In genomic region chr15:84049570-84049969, GRCm38 (mm10) we compare ENCODE assay signal across 24 mouse cellular contexts. TPM values are rescaled to one million over a fixed set of nuclear protein-coding genes. Genes with fewer than 3 reads are reported as not detected.
DNase-seq lines count a peak whose midpoint lies in the region; ATAC-seq and TF ChIP-seq lines count a peak whose summit lies in the region.
"Had no signal": no experiment of that assay in that cellular context is flagged by ENCODE, and none has a peak within 500 bp of the region (broad histone marks: within the 10 kb centered on the region; RNA-seq: fewer than 3 reads in every experiment).

No protein-coding gene starts in this region.

- H3K9me3 ChIP-seq in kidney, embryonic 15.5 days (replicated peaks): peaks cover 1% of the 10 kb centered on the region; the same call in 1 of the 2 replicates
- H3K9me3 ChIP-seq in forebrain, postnatal 0 days (ENCODE audit: low read length): no peaks in the 10 kb centered on the region
- H3K9me3 ChIP-seq: stomach, embryonic 15.5 days had no signal

- TF ChIP-seq CTCF in forebrain, postnatal 0 days (IDR thresholded peaks at IDR 0.05; ENCODE audit: low read depth): no peak

- H3K27ac ChIP-seq in kidney, embryonic 15.5 days: no peak overlapping the region
- H3K27ac ChIP-seq in forebrain, postnatal 0 days (ENCODE audit: low read depth, low read length): no peak overlapping the region
- H3K27ac ChIP-seq: embryonic facial prominence, embryonic 10.5 days; gastrocnemius, adult 2 months; stomach, embryonic 15.5 days had no signal

- 36% methylated on average over 7 of the region's 7 CpGs for WGBS in kidney, embryonic 15.5 days
- 65% methylated on average over 7 of the region's 7 CpGs for WGBS in forebrain, postnatal 0 days

- no peak overlapping the region for H3K4me2 ChIP-seq in kidney, embryonic 15.5 days
- no peak overlapping the region for H3K4me2 ChIP-seq in forebrain, postnatal 0 days (ENCODE audit: low read depth)
- H3K4me2 ChIP-seq: stomach, embryonic 15.5 days had no signal

- H3K36me3 ChIP-seq in kidney, embryonic 15.5 days: no peaks in the 10 kb centered on the region
- no peaks in the 10 kb centered on the region for H3K36me3 ChIP-seq in forebrain, postnatal 0 days (ENCODE audit: insufficient read depth)
- H3K36me3 ChIP-seq: embryonic facial prominence, embryonic 10.5 days; stomach, embryonic 15.5 days had no signal

- H3K9ac ChIP-seq in kidney, embryonic 15.5 days: no peak overlapping the region
- no peak overlapping the region for H3K9ac ChIP-seq in forebrain, postnatal 0 days
- H3K9ac ChIP-seq: stomach, embryonic 15.5 days had no signal

- ATAC-seq in kidney, embryonic 15.5 days (replicated peaks; ENCODE audit: low FRiP score): no peak
- no peak for ATAC-seq in forebrain, postnatal 0 days
- ATAC-seq: hindbrain, embryonic 16.5 days; intestine, postnatal 0 days had no signal

- DNase-seq in kidney, adult 18-20 months: peak; percentile 20
- DNase-seq in adrenal gland, adult 2 months: peak; percentile 47
- DNase-seq in adrenal gland, postnatal 10 days: peak; percentile 50
- peak; percentile 51 to 55 for DNase-seq in kidney, postnatal 25 days
- DNase-seq in forebrain, postnatal 0 days: no peak
- DNase-seq in left cerebral cortex, postnatal 4 days: no peak
- DNase-seq: cerebellum, adult 18-20 months; cerebellum, postnatal 36 days; gastrocnemius, adult 2 months; heart, adult 11 months; lung, adult 2 months; lung, postnatal 4 days; right cerebral cortex, postnatal 25 days; thymus, adult 2 months had no signal

- H3K4me1 ChIP-seq in kidney, embryonic 15.5 days: 0 out of 2 replicates have a peak, but pooled peaks cover 3% of the 10 kb centered on the region
- peaks cover 3% of the 10 kb centered on the region; the same call in 1 of the 2 replicates for H3K4me1 ChIP-seq in forebrain, postnatal 0 days (ENCODE audit: insufficient read depth)
- H3K4me1 ChIP-seq: stomach, embryonic 15.5 days had no signal

- H3K27me3 ChIP-seq in kidney, embryonic 15.5 days: peaks cover 5% of the 10 kb centered on the region
- H3K27me3 ChIP-seq in forebrain, postnatal 0 days (ENCODE audit: insufficient read depth, low read length): no peaks in the 10 kb centered on the region
- H3K27me3 ChIP-seq: stomach, embryonic 15.5 days had no signal

- intact Hi-C loops in left cerebral cortex, postnatal 4 days (cut with DNase I): no loop called here

- H3K4me3 ChIP-seq in kidney, embryonic 15.5 days (replicated peaks): no peak overlapping the region
- no peak overlapping the region for H3K4me3 ChIP-seq in forebrain, postnatal 0 days (ENCODE audit: low read depth, low read length)
- H3K4me3 ChIP-seq: embryonic facial prominence, embryonic 10.5 days; gastrocnemius, adult 2 months; stomach, embryonic 15.5 days had no signal

RNA-seq across cellular contexts. Expression of gene Efcab6, which starts 15.6 kb away (rescaled TPM):
- polyA plus RNA-seq in kidney, embryonic 15.5 days (2015; fragmentation: Nextera tagmentation; extraction: Ambion mirVana): 0.16 and 0.27 TPM in 2 replicates
- total RNA-seq in adrenal gland, adult 2 months (2021): under 1 TPM in 1 of 2 experiments, not detected in 1; 0.21 TPM
- not detected in 2 replicates for polyA plus RNA-seq in adrenal gland, adult 2 months (2012; rRNA removed)
- under 1 TPM in 1 of 2 experiments, not detected in 1; 0.67 TPM for total RNA-seq in adrenal gland, postnatal 10 days (2021)
- total RNA-seq in forebrain, postnatal 0 days (2014; rRNA removed): 6.0 and 9.2 TPM in 2 replicates
- polyA plus RNA-seq in forebrain, postnatal 0 days (2015; fragmentation: Nextera tagmentation; extraction: Ambion mirVana): 3.2 and 4.4 TPM in 2 replicates
- 10 to 100 TPM; 20.4 to 24.1 TPM for total RNA-seq in left cerebral cortex, postnatal 4 days (2021)
- total RNA-seq: adrenal gland, adult 18-20 months; hematopoietic stem cell, adult 5-6 weeks; liver, adult 2 months; neutrophil, adult 5-6 weeks had no signal
- polyA plus RNA-seq: C2C12; intestine, postnatal 0 days; liver, adult 2 months had no signal

RNA-seq across cellular contexts. Expression of gene Sult4a1, which starts 56.0 kb away (rescaled TPM):
- polyA plus RNA-seq in kidney, embryonic 15.5 days (2015; fragmentation: Nextera tagmentation; extraction: Ambion mirVana): 1.1 and 2.4 TPM in 2 replicates
- 1 to 10 TPM; 4.6 to 5.2 TPM for total RNA-seq in adrenal gland, adult 2 months (2021)
- polyA plus RNA-seq in adrenal gland, adult 2 months (2012; rRNA removed): 4.5 and 6.6 TPM in 2 replicates
- 10 to 100 TPM in 1 of 2 experiments, 1 to 10 TPM in 1; 6.7 to 12.4 TPM for total RNA-seq in adrenal gland, postnatal 10 days (2021)
- 157 and 179 TPM in 2 replicates for total RNA-seq in forebrain, postnatal 0 days (2014; rRNA removed)
- polyA plus RNA-seq in forebrain, postnatal 0 days (2015; fragmentation: Nextera tagmentation; extraction: Ambion mirVana): 132 and 140 TPM in 2 replicates
- 100 to 1,000 TPM; 171 to 184 TPM for total RNA-seq in left cerebral cortex, postnatal 4 days (2021)
- total RNA-seq: gastrocnemius, adult 2 months; hematopoietic stem cell, adult 5-6 weeks; liver, adult 2 months; neutrophil, adult 5-6 weeks had no signal
- polyA plus RNA-seq: C2C12; liver, adult 2 months had no signal

Comparison
In these comparisons a context has a peak if more than half of its experiments do, and no peak if none do; other contexts are left out.
1. DNase-seq: peak in kidney, adult 18-20 months (single experiment), adrenal gland, adult 2 months (single experiment), adrenal gland, postnatal 10 days (single experiment) and kidney, postnatal 25 days (2 of 2); none in forebrain, postnatal 0 days (single experiment) and left cerebral cortex, postnatal 4 days (single experiment).
2. RNA of gene Sult4a1, which starts 56.0 kb away (total RNA-seq): 171 to 184 TPM in left cerebral cortex, postnatal 4 days and 157 to 179 TPM in forebrain, postnatal 0 days; 6.7 to 12.4 TPM in adrenal gland, postnatal 10 days and 4.6 to 5.2 TPM in adrenal gland, adult 2 months; every median in the first group is over 10 times any median in the second.